Mouse (Mus musculus) cortical plate, adult 2 months (tissue): ENCODE data around the gene Cks2.

ENCODE experiments used
- CTCF ChIP-seq: fragments of 200-500 bp; IDR thresholded peaks from 2 replicates; pipeline ENCODE4 v1.5.1; 2011; ENCODE audit warnings: mild to moderate bottlenecking, control low read depth, low read length; ENCODE audit not compliant: insufficient read depth; ENCODE audit errors: extremely low read depth
- POLR2A ChIP-seq: fragments of 200-500 bp; IDR thresholded peaks from 2 replicates; pipeline ENCODE4 v1.6.1; 2011; ENCODE audit warnings: mild to moderate bottlenecking, low read length, control low read depth; ENCODE audit not compliant: insufficient read depth; ENCODE audit errors: extremely low read depth

DNA sequence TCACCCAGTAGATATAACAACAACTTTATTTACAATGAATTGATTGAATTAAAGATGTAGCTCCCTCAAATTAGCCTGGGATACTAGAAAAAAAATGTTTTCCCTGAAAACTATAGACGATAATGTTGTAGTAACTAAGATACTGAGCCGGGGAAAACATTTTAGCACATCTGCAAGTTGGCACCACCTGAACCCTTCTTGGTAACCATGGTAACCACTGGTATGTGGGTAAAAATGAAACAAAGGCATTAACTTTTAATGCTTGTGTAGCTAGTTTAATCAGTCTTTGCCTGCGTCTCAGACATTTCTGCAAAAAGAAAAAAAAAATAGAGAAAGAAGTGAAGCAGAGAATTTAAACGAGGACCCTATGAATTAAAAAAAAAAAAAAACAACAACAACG lies 33.5 kb upstream of the Cks2 start:
- TF ChIP-seq CTCF: no peak
- no peak for TF ChIP-seq POLR2A
